Mouse (Mus musculus) yolk sac, embryonic 10.5 days (tissue): ENCODE results near the gene Arid3a.

Source experiments
- DNase-seq: peaks from one replicate; pipeline ENCODE4 v3.0.0-alpha.2; 2017; ENCODE audit warnings: low spot score

The Arid3a gene

GRCm38 (mm10) chr10:79927324-79928029 is 634 bp downstream of the Arid3a start:
- peak; percentile 69 for DNase-seq

- DNase-seq: peak; percentile 87
Measured at GRCm38 (mm10) chr10:79928030-79928694, 1.3 kb downstream of the Arid3a start.

- DNase-seq: no peak
Measured at GRCm38 (mm10) chr10:79928907-79929701, 2.3 kb downstream of the Arid3a start.

GRCm38 (mm10) chr10:79929967-79930825 is 3.4 kb downstream of the Arid3a start:
- no peak for DNase-seq

GRCm38 (mm10) chr10:79930826-79931186 is 4.0 kb downstream of the Arid3a start:
- DNase-seq: no peak

GRCm38 (mm10) chr10:79931797-79932196 is 5.0 kb downstream of the Arid3a start:
- no peak for DNase-seq

GRCm38 (mm10) chr10:79932736-79933135 is 5.9 kb downstream of the Arid3a start:
- peak; percentile 60 for DNase-seq

- no peak for DNase-seq
Measured at GRCm38 (mm10) chr10:79933145-79933679, 6.4 kb downstream of the Arid3a start.

- no peak for DNase-seq
Measured at GRCm38 (mm10) chr10:79933861-79934260, 7.0 kb downstream of the Arid3a start.

GRCm38 (mm10) chr10:79934272-79934721 is 7.5 kb downstream of the Arid3a start:
- no peak for DNase-seq

- DNase-seq: no peak
Measured at GRCm38 (mm10) chr10:79934794-79935569, 8.1 kb downstream of the Arid3a start.

GRCm38 (mm10) chr10:79936284-79936910 is 9.6 kb downstream of the Arid3a start:
- DNase-seq: no peak

- no peak for DNase-seq
Measured at GRCm38 (mm10) chr10:79936911-79937441, 10.1 kb downstream of the Arid3a start.

- DNase-seq: no peak
Measured at GRCm38 (mm10) chr10:79937775-79938526, 11.1 kb downstream of the Arid3a start.

GRCm38 (mm10) chr10:79940749-79941148 is 13.9 kb downstream of the Arid3a start:
- DNase-seq: no peak

- no peak for DNase-seq
Measured at GRCm38 (mm10) chr10:79942988-79943387, 16.1 kb downstream of the Arid3a start.

GRCm38 (mm10) chr10:79943471-79943901 is 16.6 kb downstream of the Arid3a start:
- DNase-seq: no peak

- DNase-seq: peak; percentile 50
Measured at GRCm38 (mm10) chr10:79945507-79946234, 18.8 kb downstream of the Arid3a start.
